Mouse (Mus musculus): Measurements from ENCODE around the gene Ntmt1.

Ntmt1 gene

GRCm38 (mm10) chr2:30783346-30783745 is 24.3 kb upstream of the Ntmt1 start:
- in situ Hi-C loops (cut with MboI; ENCODE audit: low sequenced_read_pairs) = no loop called here

- in situ Hi-C loops (cut with MboI; ENCODE audit: low sequenced_read_pairs) = no loop called here
Observed at GRCm38 (mm10) chr2:30784078-30784994, 23.3 kb upstream of the Ntmt1 start.

GRCm38 (mm10) chr2:30787466-30787865 is 20.2 kb upstream of the Ntmt1 start:
- in situ Hi-C loops (cut with MboI; ENCODE audit: low sequenced_read_pairs) = no loop called here

- in situ Hi-C loops (cut with MboI; ENCODE audit: low sequenced_read_pairs) = loop anchor here (10.0 kb wide), 1 partner anchor 357 kb away; no protein-coding TSS in a partner anchor
Observed at GRCm38 (mm10) chr2:30792061-30792460, 15.6 kb upstream of the Ntmt1 start.

GRCm38 (mm10) chr2:30794179-30795108 is 13.2 kb upstream of the Ntmt1 start:
- in situ Hi-C loops (cut with MboI; ENCODE audit: low sequenced_read_pairs) = loop anchor here (10.0 kb wide), 1 partner anchor 360 kb away; no protein-coding TSS in a partner anchor

GRCm38 (mm10) chr2:30795271-30795888 is 12.2 kb upstream of the Ntmt1 start:
- in situ Hi-C loops (cut with MboI; ENCODE audit: low sequenced_read_pairs) = loop anchor here (10.0 kb wide), 1 partner anchor 361 kb away; no protein-coding TSS in a partner anchor

- in situ Hi-C loops (cut with MboI; ENCODE audit: low sequenced_read_pairs) = loop anchor here (10.0 kb wide), 1 partner anchor 361 kb away; no protein-coding TSS in a partner anchor
Observed at GRCm38 (mm10) chr2:30795889-30796275, 11.7 kb upstream of the Ntmt1 start.

- in situ Hi-C loops (cut with MboI; ENCODE audit: low sequenced_read_pairs) = loop anchor here (10.0 kb wide), 1 partner anchor 362 kb away; no protein-coding TSS in a partner anchor
Observed at GRCm38 (mm10) chr2:30796382-30796781, 11.2 kb upstream of the Ntmt1 start.

- in situ Hi-C loops (cut with MboI; ENCODE audit: low sequenced_read_pairs) = loop anchor here (10.0 kb wide), 1 partner anchor 365 kb away; no protein-coding TSS in a partner anchor
Observed at GRCm38 (mm10) chr2:30799456-30799855, 8.2 kb upstream of the Ntmt1 start.

- in situ Hi-C loops (cut with MboI; ENCODE audit: low sequenced_read_pairs) = no loop called here
Observed at GRCm38 (mm10) chr2:30800671-30801066, 7.0 kb upstream of the Ntmt1 start.

GRCm38 (mm10) chr2:30801067-30801852 is 6.4 kb upstream of the Ntmt1 start:
- in situ Hi-C loops (cut with MboI; ENCODE audit: low sequenced_read_pairs) = no loop called here

GRCm38 (mm10) chr2:30803604-30804003 is 4.0 kb upstream of the Ntmt1 start, which contains the start of gene 1700001O22Rik:
TSS of gene 1700001O22Rik (minus strand) at chr2:30803661.
- in situ Hi-C loops (cut with MboI; ENCODE audit: low sequenced_read_pairs) = no loop called here

GRCm38 (mm10) chr2:30805983-30806382 is 1.6 kb upstream of the Ntmt1 start:
- in situ Hi-C loops (cut with MboI; ENCODE audit: low sequenced_read_pairs) = no loop called here

- in situ Hi-C loops (cut with MboI; ENCODE audit: low sequenced_read_pairs) = no loop called here
Observed at GRCm38 (mm10) chr2:30807147-30807647, 429 bp upstream of the Ntmt1 start.

GRCm38 (mm10) chr2:30808296-30808655 is 650 bp downstream of the Ntmt1 start:
- in situ Hi-C loops (cut with MboI; ENCODE audit: low sequenced_read_pairs) = no loop called here

GRCm38 (mm10) chr2:30809503-30809902 is 1.9 kb downstream of the Ntmt1 start:
- in situ Hi-C loops (cut with MboI; ENCODE audit: low sequenced_read_pairs) = no loop called here

GRCm38 (mm10) chr2:30810573-30810972 is 2.9 kb downstream of the Ntmt1 start:
- in situ Hi-C loops (cut with MboI; ENCODE audit: low sequenced_read_pairs) = no loop called here

- in situ Hi-C loops (cut with MboI; ENCODE audit: low sequenced_read_pairs) = no loop called here
Observed at GRCm38 (mm10) chr2:30816383-30816782, 8.8 kb downstream of the Ntmt1 start.

GRCm38 (mm10) chr2:30819873-30820272 is 12.2 kb downstream of the Ntmt1 start:
- in situ Hi-C loops (cut with MboI; ENCODE audit: low sequenced_read_pairs) = no loop called here

- in situ Hi-C loops (cut with MboI; ENCODE audit: low sequenced_read_pairs) = no loop called here
Observed at GRCm38 (mm10) chr2:30821073-30821472, 13.4 kb downstream of the Ntmt1 start.
